Mouse (Mus musculus) hindbrain, postnatal 0 days (tissue): ENCODE measurements around the gene Lrrfip2. TPM values are rescaled to one million over a fixed set of nuclear protein-coding genes. Genes with fewer than 3 reads are reported as not detected.

Source experiments
- ATAC-seq: fragments of 200-750 bp; cut with Nextera tagmentation; 2 replicates; pipeline ENCODE4 v1.8.0; 2017; ENCODE audit warnings: mild to moderate bottlenecking, moderate TSS enrichment, moderate library complexity
- DNase-seq: peaks from one replicate; pipeline ENCODE4 v3.0.0-alpha.2; 2015; ENCODE audit warnings: low spot score
- H3K27ac ChIP-seq: fragments of 300-500 bp; sonication (generic); 2 replicates; pipeline ENCODE4 v1.5.1; 2014; ENCODE audit warnings: mild to moderate bottlenecking
- H3K27me3 ChIP-seq: fragments of 300-500 bp; sonication (generic); 2 replicates; pipeline ENCODE4 v1.6.1; 2014; ENCODE audit warnings: low read length, mixed read lengths; ENCODE audit not compliant: insufficient read depth
- H3K36me3 ChIP-seq: fragments of 300-500 bp; sonication (generic); 2 replicates; pipeline ENCODE4 v1.6.1; 2014; ENCODE audit warnings: low read length, mixed read lengths; ENCODE audit not compliant: insufficient read depth
- H3K4me1 ChIP-seq: fragments of 300-500 bp; sonication (generic); 2 replicates; pipeline ENCODE4 v1.6.1; 2014; ENCODE audit warnings: antibody characterized with exemption, low read length, mixed read lengths; ENCODE audit not compliant: insufficient read depth
- H3K4me2 ChIP-seq: fragments of 300-500 bp; sonication (generic); 2 replicates; pipeline ENCODE4 v1.6.1; 2014; ENCODE audit warnings: low read depth, mild to moderate bottlenecking, low read length, moderate library complexity, mixed read lengths
- H3K4me3 ChIP-seq: fragments of 300-500 bp; sonication (generic); 2 replicates; pipeline ENCODE4 v1.5.1; 2014; ENCODE audit warnings: low read length
- H3K9ac ChIP-seq: fragments of 300-500 bp; sonication (generic); replicated peaks from 2 replicates; pipeline ENCODE4 v1.6.1; 2014; ENCODE audit warnings: mild to moderate bottlenecking, low read length, moderate library complexity, mixed read lengths
- H3K9me3 ChIP-seq: fragments of 300-500 bp; sonication (generic); 2 replicates; pipeline ENCODE4 v1.6.1; 2016; ENCODE audit warnings: low read length, mixed read lengths
- CTCF ChIP-seq: IDR thresholded peaks from 2 replicates; pipeline ENCODE4 v1.5.1; 2016; ENCODE audit warnings: antibody characterized with exemption, control low read depth, low read depth
- WGBS: fragments of 180-500 bp; shearing (Covaris S2); extraction: QIAGEN DNeasy Blood & Tissue Kit; methylation state at CpG from one replicate; pipeline ENCODE4 v1.1.7; 2014; 5-methylcytosine and 5-hydroxymethylcytosine counted together
- polyA plus RNA-seq: library from polyadenylated mRNA; unstranded; fragments of >200 nt; fragmentation: Nextera tagmentation; extraction: Ambion mirVana; gene quantifications from 2 replicates; pipeline ENCODE4 v1.2.1, GENCODE M21; 2015
- total RNA-seq: library from RNA; depleted of rRNA; stranded (reverse); fragments of >200 nt; gene quantifications from 2 replicates; pipeline ENCODE4 v1.2.3, GENCODE M21; 2014

Lrrfip2 gene
- total and polyA plus RNA-seq, 2 experiments from 2014 or later: 20.8 to 38.8 TPM

DNA sequence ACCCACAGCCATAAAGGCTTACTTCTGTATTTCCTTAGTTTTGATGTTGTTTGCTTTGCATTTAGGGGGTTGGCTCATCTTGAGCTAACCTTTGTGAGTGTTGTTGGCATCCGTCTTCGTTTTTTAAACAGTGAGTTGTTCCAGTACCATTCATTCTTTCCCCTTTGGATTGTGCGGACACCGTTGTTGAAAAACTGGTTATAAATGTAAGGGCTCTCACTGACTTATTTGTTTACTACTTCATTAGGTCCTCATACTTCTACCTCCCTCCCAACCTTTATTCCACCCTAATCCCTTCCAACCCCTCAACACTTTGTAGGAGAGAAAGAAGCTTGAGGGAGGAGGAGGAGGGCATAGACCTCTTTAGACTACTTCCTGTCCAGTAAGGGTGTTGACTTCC lies 80.3 kb downstream of the Lrrfip2 start:
- Histone ChIP-seq H3K9ac (no peak overlapping the region), H3K36me3 (no peaks in the 10 kb centered on the region), H3K4me1 (no peaks in the 10 kb centered on the region), H3K9me3 (no peaks in the 10 kb centered on the region), H3K27ac (no peak overlapping the region), H3K27me3 (no peaks in the 10 kb centered on the region), H3K4me3 (no peak overlapping the region), H3K4me2 (no peak overlapping the region)
- no peak for TF ChIP-seq CTCF
- DNase-seq: no peak
- ATAC-seq: no peak
- 88% methylated on average over 4 of the region's 4 CpGs for WGBS

DNA sequence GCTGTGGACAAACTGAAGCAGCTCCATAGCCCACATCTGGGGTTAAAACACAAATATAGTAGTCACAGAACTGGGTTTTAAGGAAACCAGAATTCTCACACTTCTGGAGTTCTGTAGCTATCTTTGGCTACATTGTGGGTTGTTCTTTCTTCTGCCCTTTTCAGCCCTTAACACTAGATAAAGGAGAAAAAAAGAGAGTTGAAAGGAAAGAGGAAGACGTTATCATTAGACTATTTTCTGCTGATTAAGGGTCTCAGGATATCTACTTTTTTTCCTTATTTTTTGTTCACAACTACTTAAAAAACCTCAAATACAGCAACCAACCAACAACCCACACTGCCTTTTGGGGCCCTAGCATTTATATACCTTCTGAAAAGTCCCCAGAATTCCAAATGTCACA lies 80.9 kb downstream of the Lrrfip2 start:
- Histone ChIP-seq H3K36me3 (no peaks in the 10 kb centered on the region), H3K9me3 (no peaks in the 10 kb centered on the region), H3K4me2 (no peak overlapping the region), H3K27me3 (no peaks in the 10 kb centered on the region), H3K9ac (no peak overlapping the region), H3K4me1 (no peaks in the 10 kb centered on the region), H3K27ac (no peak overlapping the region), H3K4me3 (no peak overlapping the region)
- ATAC-seq: no peak
- TF ChIP-seq CTCF: no peak
- DNase-seq: no peak
- 78% methylated on average over 1 of the region's 1 CpGs for WGBS

DNA sequence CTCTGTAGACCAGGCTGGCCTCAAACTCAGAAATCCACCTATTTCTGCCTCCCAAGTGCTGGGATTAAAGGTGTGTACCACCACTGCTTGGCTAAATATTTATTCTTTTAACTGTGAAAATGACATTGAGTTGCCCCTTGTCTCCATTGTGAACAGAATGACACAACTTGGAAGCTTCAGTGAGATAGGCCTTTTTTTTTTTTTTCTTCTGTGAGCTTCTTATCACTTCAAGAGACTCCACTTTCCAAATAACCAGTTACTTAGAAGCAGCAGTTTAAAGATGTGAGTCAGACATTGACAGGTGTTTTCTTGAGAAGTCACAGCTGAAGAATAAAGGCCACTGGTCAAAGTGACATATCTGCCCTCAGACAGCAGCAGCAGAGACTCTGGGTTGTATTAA lies 82.8 kb downstream of the Lrrfip2 start:
- Histone ChIP-seq H3K4me2 (no peak overlapping the region), H3K27ac (no peak overlapping the region), H3K36me3 (no peaks in the 10 kb centered on the region), H3K27me3 (no peaks in the 10 kb centered on the region), H3K4me3 (no peak overlapping the region), H3K9me3 (no peaks in the 10 kb centered on the region), H3K9ac (no peak overlapping the region), H3K4me1 (no peaks in the 10 kb centered on the region)
- DNase-seq (no peak), ATAC-seq (no peak)
- TF ChIP-seq CTCF: no peak

DNA sequence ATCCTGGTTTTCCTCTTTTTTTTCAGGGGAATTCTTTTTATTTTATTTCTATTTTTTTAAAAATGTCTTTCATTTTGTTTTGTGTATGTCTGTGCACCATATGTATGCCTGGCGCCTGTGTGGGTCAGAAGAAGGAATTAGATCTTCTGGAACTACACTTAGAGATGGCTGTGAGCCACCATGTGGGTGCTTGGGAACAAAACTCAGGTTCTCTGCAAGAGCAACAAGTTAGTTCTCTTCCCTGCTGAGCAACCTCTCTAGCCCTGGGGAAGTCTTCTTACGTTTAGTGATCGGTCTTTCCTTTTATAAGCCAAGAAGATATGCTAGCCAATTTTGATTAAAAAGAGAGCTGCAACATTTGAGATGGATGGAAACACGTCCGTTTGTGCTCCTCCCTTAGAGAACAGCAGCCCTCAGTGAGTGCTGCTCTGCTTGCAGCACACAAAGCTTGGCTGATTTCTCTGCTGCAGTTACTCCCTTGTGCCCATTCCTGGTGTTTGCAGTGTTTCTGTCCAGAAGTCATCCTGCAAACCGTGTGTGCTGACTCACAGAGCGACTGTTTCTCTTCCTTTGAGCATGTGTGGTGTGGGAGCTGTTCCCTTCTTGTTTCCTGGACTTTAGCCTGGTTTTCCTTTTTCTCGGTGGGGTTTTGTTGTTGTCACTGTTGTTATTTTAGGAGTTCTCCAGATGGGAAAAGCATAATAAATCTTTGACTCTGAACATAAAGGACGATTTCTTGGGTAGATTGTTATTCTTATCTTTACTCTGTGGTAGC lies 87.4 kb downstream of the Lrrfip2 start:
- Histone ChIP-seq H3K4me3 (no peak overlapping the region), H3K27ac (no peak overlapping the region), H3K4me1 (no peaks in the 10 kb centered on the region), H3K27me3 (no peaks in the 10 kb centered on the region), H3K36me3 (peaks cover 4% of the 10 kb centered on the region; the same call in 1 of the 2 replicates), H3K4me2 (no peak overlapping the region), H3K9ac (no peak overlapping the region), H3K9me3 (no peaks in the 10 kb centered on the region)
- no peak for DNase-seq
- 69% methylated on average over 9 of the region's 9 CpGs for WGBS
- no peak for ATAC-seq
- no peak for TF ChIP-seq CTCF

DNA sequence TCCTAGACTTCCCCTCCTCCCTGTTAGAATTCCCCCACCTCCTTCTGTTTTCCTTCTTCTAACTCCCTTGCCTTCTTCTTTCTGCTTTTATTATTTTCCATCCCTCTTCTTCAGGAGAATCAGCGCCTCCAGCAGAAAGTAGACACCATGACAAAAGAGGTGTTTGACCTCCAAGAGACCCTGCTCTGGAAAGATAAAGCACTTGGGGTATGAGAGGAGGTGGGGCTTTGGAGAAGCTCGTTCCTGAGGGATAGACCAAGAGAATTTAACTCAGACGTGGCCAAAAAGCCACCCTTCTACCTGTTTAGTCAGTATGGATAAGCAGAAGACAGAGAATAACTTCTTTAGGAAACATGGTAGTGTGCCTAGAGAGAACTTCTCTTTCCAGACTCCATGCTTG lies 90.3 kb downstream of the Lrrfip2 start:
- Histone ChIP-seq H3K27me3 (no peaks in the 10 kb centered on the region), H3K4me1 (no peaks in the 10 kb centered on the region), H3K9ac (no peak overlapping the region), H3K4me3 (no peak overlapping the region), H3K4me2 (no peak overlapping the region), H3K9me3 (no peaks in the 10 kb centered on the region), H3K27ac (no peak overlapping the region), H3K36me3 (peaks cover 4% of the 10 kb centered on the region; the same call in 1 of the 2 replicates)
- no peak for TF ChIP-seq CTCF
- 51% methylated on average over 3 of the region's 3 CpGs for WGBS
- DNase-seq: no peak
- no peak for ATAC-seq

DNA sequence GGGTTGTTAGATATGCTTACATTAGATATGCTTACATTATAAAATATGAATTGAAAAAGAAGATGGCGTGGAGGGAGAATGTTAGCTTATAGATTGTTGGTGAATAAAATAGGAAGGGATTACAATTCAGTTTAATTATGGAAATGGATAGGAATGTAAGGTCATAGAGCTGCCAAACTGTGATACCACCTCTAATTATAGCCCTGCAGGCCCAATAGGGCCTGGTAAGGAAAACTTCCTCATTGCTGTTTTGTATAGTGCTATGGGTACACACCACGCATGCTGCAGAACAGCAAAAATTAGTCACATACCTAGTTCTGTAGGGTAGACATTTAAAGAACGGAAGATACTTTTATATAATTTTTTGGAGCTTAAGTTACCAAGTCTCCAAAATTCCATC lies 90.8 kb downstream of the Lrrfip2 start:
- ATAC-seq (no peak), DNase-seq (no peak)
- Histone ChIP-seq H3K27me3 (no peaks in the 10 kb centered on the region), H3K9ac (no peak overlapping the region), H3K9me3 (no peaks in the 10 kb centered on the region), H3K4me2 (no peak overlapping the region), H3K27ac (no peak overlapping the region), H3K36me3 (peaks cover 4% of the 10 kb centered on the region; the same call in 1 of the 2 replicates), H3K4me1 (no peaks in the 10 kb centered on the region), H3K4me3 (no peak overlapping the region)
- TF ChIP-seq CTCF: no peak
- 95% methylated on average over 3 of the region's 3 CpGs for WGBS

DNA sequence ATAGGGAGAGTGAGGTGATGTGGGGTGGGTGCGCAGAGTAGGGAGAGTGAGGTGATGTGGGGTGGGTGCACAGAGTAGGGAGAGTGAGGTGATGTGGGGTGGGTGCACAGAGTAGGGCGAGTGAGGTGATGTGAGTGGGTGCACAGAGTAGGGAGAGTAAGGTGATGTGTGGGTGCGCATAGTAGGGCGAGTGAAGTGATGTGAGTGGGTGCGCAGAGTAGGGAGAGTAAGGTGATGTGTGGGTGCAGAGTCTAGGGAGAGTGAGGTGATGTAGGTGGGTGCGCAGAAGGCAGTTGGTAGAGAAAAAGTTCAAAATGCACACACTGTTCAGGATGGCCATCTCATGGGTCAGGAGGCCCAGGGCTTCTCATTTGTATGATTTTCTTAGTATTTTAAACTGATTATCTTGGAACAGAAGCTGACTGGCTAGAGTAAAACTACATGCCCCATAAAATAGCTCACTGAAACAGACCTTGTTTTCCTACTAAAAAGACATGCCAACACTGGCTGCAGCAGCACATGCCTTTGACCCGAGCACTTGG lies 91.8 kb downstream of the Lrrfip2 start:
- ATAC-seq: no peak

More for the DNA sequence above, 91.8 kb downstream of the Lrrfip2 start:
- no peak for TF ChIP-seq CTCF
- Histone ChIP-seq H3K4me2 (no peak overlapping the region), H3K27ac (no peak overlapping the region), H3K9me3 (no peaks in the 10 kb centered on the region), H3K9ac (no peak overlapping the region), H3K36me3 (peaks cover 4% of the 10 kb centered on the region; the same call in 1 of the 2 replicates), H3K4me3 (no peak overlapping the region), H3K4me1 (no peaks in the 10 kb centered on the region), H3K27me3 (no peaks in the 10 kb centered on the region)
- no peak for DNase-seq
- WGBS: 94% methylated on average over 7 of the region's 7 CpGs
